Mouse (Mus musculus) C2C12 (cell line): ENCODE measurements around the gene 9630041A04Rik.

Experiments
- CEBPB ChIP-seq: IDR thresholded peaks from one replicate; pipeline ENCODE4 v1.6.1; 2011; ENCODE audit warnings: low read depth, mild to moderate bottlenecking, control low read depth, moderate library complexity
- CTCF ChIP-seq: IDR thresholded peaks from one replicate; pipeline ENCODE4 v1.5.1; 2011; ENCODE audit not compliant: control insufficient read depth, insufficient read depth, insufficient read length
- FOSL1 ChIP-seq: IDR thresholded peaks from one replicate; pipeline ENCODE4 v1.8.0; 2011; ENCODE audit warnings: mild to moderate bottlenecking, low read length; ENCODE audit not compliant: poor library complexity, insufficient read depth, severe bottlenecking
- MAX ChIP-seq: IDR thresholded peaks from one replicate; pipeline ENCODE4 v1.6.1; 2011; ENCODE audit warnings: mild to moderate bottlenecking, control low read depth
- USF1 ChIP-seq: IDR thresholded peaks from one replicate; pipeline ENCODE4 v1.6.1; 2011; ENCODE audit warnings: low read depth, mild to moderate bottlenecking, control low read depth, moderate library complexity

DNA sequence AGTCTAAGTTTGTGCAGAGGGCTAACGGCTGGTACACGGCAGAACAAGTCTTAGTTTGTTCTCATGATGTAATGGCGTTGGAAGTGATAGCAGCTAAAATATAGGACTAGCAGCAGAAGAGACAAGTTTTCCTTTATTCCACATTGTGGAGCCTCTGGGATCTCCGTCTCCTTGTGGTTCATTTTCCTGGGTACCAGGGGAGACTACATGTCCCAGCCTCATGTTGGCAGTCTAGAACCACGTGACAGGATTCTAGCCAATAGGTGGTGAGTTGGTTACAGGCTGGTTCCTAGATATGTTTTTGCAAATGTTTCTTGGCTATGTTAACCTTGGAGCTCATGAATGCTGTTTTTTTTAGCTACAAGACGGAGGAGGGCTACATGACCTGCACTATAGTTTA, 15.9 kb upstream of the 9630041A04Rik start:
- no peak for TF ChIP-seq CTCF
- TF ChIP-seq CEBPB: no peak
- TF ChIP-seq FOSL1: no peak
- TF ChIP-seq USF1: peak; percentile 41
- no peak for TF ChIP-seq MAX
